Mouse (Mus musculus) megakaryocyte-erythroid progenitor cell, adult 5-6 weeks (primary cell): Measurements from ENCODE around the gene Fbxo9. TPM values are rescaled to one million over a fixed set of nuclear protein-coding genes. Genes with fewer than 3 reads are reported as not detected.

Source experiments
- ATAC-seq: replicated peaks from 2 replicates; pipeline ENCODE4 v1.8.0; 2016; ENCODE audit warnings: mild to moderate bottlenecking, inconsistent platforms; ENCODE audit not compliant: severe bottlenecking, poor library complexity, low FRiP score, low TSS enrichment
- total RNA-seq, 2 experiments: library from RNA; stranded (forward) in 1 of 2; stranded (reverse) in 1 of 2; fragments of 200-1000, 215-1000 nt in 1 of 2; fragments of >200 nt in 1 of 2; fragmentation: Nextera tagmentation in 1 of 2; gene quantifications; 2 replicates each; pipeline ENCODE4 v1.2.3; 2014 to 2017

The Fbxo9 gene
- total RNA-seq (2014; fragmentation: Nextera tagmentation) (72.9 and 109 TPM in 2 replicates), total RNA-seq (2017) (69.2 and 112 TPM in 2 replicates)

- peak; percentile 71 for ATAC-seq
These were observed at the start of gene Fbxo9, which contains the start of gene Ick for GRCm38 (mm10) chr9:78108796-78109239. Fbxo9 (minus strand) TSS chr9:78109065. Ick (plus strand) TSS chr9:78109192.

DNA sequence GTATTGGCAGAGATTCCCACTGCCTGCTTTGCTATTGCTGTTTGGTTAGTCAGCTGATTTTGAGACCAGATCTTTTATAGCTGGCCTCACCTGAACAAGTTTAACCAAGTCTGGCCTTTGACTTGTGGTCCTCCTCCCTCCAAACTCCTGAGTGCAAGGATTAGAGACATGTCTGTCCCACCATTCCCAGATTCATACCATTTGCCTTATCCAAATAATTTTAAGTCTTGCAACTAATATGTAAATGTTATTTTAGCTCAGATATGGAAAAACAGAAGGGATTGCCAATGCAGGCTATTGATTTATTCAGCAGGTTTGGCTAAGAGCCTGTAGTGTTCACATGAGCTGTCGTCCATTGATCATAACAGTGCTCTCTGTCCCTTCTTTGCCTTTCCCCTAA lies 48.4 kb upstream of the Fbxo9 start:
- ATAC-seq = no peak

- ATAC-seq = no peak
These were observed 45.5 kb upstream of the Fbxo9 start for GRCm38 (mm10) chr9:78154211-78154977.

- ATAC-seq = 0 out of 2 replicates have a peak, but pooled peaks have one; percentile 25
These were observed 40.9 kb upstream of the Fbxo9 start for GRCm38 (mm10) chr9:78149770-78150169.

GRCm38 (mm10) chr9:78148149-78148548 lies 39.3 kb upstream of the Fbxo9 start:
- ATAC-seq = no peak

DNA sequence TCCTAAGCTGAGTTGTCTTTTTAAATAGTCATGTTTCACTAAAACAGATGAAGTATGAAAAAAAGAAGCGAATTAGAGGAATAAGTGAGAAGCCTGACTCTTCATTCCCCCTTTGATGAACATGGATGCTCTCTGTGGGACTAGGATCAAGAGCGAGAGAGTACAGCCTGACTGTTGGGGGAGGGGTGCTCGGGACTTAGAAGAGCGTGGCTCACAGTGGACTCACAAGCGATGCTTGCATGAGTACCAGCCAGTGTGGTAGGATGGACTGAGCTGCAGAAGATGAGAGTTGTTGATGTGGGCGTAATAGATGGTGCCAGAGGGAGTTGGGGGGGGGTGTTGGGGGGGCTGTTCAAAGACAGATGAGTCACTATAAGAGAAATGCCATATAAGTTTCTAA lies 37.8 kb upstream of the Fbxo9 start:
- ATAC-seq = no peak

DNA sequence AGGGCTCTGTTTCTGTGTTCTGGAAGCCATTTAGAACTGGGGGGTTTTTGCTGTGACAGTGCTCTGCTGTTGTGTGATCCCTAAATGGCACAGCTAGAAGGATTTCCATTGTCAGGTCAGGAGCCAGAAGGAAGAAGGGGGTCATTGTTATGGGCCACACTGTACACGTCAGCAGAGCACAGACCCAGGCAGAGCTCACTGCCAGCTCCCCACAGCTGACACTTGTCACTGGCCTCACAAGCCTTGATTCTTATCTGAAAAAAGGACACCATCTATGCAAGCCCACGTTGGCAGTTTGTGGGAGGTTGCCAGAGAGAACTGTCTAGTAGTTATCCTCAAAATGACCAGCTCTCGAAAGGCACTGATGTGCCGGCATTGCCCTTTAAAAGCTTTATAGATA lies 37.2 kb upstream of the Fbxo9 start:
- no peak for ATAC-seq

DNA sequence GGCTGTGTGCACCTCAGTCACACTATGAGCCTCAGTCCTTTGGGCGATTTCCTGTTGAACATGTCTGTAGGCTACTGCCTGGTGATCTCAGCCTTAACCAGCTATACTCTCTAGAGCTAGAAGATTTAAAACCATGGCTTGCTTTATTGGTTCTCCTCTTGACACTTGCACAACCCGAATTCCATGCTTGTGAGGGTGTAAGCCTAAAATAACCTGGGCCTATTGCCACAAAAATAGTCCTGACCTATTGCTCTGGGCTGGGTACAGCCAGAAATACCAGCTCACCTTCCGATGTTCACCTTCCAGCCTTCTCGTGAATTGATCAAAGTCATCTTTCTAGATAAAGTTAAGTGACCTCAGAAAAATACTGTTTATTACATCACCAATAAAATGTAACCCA lies 30.6 kb upstream of the Fbxo9 start:
- no peak for ATAC-seq

DNA sequence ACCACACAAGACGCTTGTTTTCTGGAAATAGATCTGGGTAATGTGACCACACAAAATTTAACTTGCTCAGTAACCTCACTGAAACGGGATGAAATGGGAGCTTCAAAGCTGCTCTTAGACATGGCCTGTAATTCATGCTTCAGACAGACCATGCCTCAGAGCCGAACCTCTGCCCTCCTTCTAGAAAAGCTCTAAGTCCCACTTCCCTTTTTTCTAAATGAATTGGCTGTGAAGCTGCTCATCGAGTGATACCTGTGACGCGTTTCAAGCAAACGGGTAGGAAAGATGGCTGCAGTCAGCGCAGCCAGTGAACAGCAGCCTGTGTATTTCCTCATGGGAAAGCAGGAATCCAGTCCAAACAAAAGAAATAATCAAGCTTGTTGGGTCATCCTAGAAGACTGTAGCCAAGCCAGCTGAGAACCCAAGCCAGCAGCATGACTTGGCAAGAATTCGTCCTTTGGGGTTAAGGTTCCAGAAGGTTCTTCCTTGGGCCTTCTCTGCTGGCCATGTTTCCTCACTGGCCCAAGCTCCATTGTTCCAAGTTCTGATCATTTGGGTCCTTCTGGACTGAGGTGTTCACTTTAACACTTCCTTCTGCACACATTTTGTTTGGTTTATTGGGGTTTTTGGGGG lies 29.3 kb upstream of the Fbxo9 start:
- ATAC-seq = no peak

DNA sequence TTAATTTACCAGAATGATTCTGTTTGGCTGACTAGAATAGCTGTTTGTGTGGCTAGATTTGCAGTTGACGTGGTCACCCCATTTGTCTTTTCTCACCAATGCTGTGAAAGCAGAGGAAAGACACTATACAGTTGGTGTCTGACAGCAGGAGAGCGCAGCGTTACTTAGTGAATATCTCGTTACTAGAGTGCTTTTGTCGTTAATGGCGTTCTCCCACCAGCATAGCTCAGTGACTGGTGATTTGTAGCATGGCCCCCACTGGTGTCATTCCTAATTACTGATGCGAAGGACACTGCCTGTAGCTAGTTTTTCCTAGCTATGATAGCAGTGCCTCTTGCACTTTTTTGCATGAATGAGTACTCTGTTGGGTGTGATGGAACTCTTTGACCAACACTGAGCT lies 26.8 kb upstream of the Fbxo9 start:
- no peak for ATAC-seq

DNA sequence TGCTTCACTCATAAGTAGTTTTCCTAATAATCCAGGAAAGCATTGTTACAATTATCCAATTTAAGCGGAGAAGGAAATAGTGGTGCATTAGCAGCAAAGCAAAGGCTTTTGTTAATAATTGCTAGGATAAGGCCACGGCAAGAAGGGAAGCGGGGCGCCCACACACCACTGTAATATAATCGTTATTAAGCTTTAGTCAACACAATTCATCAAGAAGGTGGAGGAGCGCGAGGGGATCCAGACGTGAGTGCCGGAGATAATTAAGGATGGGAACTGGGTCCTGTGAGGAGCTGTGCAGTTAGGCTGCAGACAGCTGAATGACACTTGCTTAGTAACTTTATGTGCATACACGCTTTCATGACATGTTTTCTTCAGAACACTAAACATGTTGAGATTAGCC lies 17.8 kb upstream of the Fbxo9 start:
- ATAC-seq = no peak

DNA sequence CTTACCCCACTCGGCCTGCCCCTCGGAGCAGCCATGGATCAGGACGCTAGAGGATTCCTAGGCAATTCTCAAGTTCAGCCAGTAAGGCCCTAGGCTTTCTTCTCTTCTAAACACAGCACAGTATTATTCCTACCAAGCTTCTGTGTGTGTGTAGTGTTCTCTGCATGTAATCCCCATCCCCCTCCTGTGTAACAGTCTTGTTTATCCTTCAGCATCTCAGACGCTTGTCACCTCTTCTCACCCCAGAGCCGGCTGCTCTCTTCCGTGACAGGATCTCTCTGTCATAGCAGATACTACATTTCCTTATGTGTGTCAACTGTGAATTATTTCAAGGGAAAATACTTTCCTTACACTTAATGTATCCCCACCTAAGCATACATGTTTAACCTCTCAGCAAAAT lies 17.1 kb upstream of the Fbxo9 start:
- ATAC-seq = no peak

- no peak for ATAC-seq
These were observed 15.4 kb upstream of the Fbxo9 start for GRCm38 (mm10) chr9:78124297-78124696.

DNA sequence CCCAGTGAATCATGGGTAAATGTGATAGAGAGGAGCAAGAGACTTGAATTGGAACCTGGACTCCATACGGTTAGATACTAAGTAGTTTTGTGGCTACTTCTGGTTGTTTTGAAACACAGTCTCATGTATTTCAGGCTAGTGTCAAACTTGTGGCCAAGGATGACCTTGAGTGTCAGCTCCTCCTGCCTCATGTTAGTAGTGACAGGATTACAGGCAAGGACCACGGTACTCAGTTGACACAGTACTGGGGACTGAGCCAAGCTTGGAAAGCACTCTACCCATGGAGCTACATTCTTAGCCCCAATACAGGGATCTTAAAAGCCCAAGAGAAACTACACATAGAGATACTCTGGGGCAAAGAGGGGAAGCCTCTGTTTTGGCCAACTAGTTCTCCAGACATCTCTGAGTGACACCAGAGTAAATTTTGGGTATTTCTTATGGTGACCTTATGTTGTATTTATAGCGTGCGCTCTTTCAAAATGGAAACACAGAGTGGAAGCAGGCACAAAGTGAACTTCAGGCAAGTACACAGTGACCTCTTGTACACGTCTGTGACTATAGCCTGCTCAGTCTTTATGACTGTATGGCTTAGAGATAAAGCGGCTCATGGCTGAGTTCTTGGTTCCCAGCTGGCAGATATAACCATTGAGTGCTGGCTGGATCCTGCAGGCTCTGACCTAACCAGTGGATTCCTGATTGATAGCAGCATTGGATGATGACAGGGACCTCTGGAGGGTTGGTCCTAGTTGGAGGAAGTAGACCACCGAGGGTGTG lies 14.3 kb upstream of the Fbxo9 start:
- ATAC-seq = peak; percentile 26; the same call in 1 of the 2 replicates

DNA sequence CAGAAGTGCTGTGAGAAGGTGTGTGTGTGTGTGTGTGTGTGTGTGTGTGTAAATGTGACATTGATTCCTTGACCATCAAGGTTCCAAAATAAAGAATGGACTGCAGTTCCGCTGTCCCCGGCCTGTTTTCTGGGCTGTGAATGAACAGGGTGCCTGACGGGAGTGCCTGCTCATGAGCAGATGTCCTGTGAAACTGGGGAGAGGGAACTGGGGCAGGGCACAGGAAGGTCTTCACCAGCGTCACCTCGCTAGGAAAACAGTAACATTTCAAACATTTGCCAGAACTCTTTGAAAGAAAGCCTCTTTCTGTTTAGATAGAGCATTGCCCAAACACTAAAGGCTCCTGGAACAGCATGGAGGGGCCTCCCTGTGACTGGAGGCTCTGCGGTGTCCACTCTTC lies 13.1 kb upstream of the Fbxo9 start:
- ATAC-seq = no peak

GRCm38 (mm10) chr9:78121358-78121757 lies 12.5 kb upstream of the Fbxo9 start:
- ATAC-seq = no peak

DNA sequence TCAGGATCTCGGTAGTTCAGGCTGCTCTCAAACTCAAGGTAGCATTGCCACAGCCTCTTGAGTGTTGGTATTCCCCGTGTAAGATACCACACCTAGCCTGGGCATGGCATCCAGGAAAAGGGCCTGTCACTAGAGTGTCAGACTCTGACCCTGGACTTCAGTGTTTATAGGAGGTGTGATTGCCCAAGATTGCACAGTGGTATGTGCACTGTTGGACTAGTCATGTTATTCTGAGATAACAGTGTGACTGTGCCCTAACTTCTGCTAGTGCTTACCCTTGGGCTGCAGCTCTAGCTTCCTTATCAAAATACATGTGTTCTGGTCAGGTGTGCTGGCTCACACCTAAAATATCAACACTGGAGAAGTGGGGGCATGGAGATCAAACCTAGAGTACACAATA lies 8.8 kb upstream of the Fbxo9 start:
- ATAC-seq = peak; percentile 72

GRCm38 (mm10) chr9:78115746-78116145 lies 6.9 kb upstream of the Fbxo9 start:
- ATAC-seq = no peak

DNA sequence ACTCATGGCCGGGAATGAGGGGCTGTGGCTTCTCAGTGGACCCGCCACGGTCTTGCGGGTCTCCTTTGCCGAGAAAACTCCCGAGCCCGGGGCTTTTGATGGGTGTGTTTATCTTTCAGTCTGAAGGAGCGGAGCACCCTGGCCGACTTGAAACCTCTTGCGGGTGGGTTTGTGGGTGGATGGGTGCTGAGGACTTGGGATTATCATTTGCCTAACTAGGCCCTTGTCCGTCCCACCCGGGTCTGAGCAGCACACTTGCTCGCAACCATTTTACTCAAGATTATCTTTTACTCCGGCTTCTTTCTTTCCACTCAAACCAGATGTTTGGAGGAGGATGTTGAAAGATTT lies 4.6 kb upstream of the Fbxo9 start:
- no peak for ATAC-seq

DNA sequence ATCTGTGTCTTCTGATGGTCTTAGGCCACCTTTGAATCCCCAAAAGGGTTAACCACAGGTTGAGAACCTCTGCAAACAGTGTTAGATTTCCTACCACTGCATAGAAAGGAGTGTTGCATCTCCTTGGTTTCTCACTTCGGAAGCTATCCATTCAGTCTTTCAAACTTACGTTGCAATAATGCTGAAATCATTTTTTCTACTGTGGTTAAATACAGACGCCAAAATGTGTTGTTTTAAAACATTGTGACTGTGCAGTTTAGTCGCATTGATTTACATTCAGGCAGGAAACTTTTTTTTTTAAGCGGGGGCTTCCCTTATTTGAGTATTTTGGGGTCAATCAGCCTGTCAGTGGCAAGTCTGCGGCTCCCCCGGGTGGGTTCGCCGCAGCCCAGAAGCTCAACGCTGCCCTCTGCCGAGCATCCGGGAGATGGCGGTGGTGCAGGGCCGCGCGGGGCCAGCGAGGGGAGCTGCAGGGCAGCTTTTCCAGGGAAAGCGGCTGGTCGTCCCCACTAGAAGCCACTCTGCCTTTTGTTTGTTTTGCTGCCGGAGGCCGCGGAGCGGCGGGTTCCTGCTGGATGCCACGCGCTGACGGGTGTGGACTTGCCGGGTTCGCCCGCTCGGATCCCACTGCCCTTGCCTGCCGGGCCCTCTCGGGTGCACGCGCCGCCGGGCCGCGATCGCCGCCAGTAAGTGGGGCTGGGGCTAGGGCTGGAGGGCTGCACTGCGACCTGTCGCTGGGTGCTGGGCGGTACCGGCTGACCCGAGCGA lies 4.1 kb upstream of the Fbxo9 start:
- ATAC-seq = peak; percentile 72
